Mouse (Mus musculus): ENCODE results near the gene Ccl25.

DNA sequence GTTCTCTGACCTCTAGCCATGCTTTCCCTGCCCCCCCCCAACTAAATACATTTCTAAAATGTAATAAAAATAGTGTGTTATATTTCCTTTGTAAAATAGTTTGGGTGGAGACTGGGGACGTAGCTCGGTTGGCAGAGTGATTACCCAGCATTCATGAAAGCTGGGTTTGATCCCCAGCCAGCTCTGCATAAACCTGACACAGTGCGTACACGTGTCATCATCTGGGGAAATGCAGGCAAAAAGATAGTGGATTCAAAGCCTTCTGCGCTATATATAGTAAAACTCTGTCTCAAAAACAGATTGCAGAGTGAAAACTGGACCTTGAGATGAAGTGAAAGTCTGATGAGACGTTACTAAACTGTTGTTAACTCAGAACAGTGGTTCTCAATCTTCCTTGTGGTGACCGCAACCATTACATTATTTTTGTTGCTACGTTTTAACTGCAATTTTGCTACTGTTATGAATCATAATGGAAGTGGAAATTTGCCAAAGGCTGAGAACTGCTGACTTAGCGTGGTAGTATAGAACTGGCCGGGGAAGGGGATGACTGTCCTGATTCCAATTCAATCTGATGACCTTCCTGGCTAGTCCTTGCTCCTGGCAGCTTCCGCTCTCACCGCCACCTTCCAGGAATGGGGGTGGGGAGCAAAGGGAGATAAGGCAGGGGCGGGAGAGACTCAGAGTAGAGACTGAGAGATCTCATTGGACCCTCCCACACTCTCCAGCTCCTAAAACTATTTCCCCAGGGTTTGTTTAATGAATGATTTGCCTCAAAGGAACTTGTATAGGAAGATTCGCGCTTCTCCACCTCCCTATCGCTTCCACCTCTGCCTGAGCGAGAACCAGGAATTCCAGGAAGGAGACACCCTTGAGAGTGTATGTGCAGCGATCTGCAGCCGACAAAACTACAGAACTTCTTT lies 79.2 kb downstream of the Ccl25 start:
- TF ChIP-seq CTCF (IDR thresholded peaks at IDR 0.05; ENCODE audit: low read depth) (no peak), EP300 (IDR thresholded peaks at IDR 0.05; ENCODE audit: low read depth) (no peak)
